Comparison of ENCODE assay signal across 14 mouse cellular contexts in the genomic region with DNA sequence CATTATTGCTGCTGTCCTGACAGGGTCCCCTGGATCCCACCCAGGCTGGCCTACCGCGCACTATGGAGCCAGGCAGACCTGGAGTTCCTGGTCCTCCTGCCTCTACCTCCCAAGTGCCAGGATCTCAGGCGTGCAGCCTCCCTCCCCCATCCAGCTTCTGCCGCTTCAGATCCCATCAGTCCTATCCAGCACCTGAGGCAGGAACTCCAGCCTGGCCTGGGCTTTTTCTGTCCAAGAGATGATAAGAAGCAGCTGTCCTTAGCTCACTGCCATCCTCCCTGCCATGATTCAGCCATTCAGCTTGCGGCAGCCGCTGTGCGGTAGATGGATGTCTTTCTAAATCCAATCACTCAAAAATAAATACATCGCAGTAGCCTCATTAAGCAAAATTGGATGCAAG. TPM values are rescaled to one million over a fixed set of nuclear protein-coding genes. Genes with fewer than 3 reads are reported as not detected.
DNase-seq lines count a peak whose midpoint lies in the region; ATAC-seq lines count a peak whose summit lies in the region.
"Had no signal": no experiment of that assay in that cellular context is flagged by ENCODE, and none has a peak within 500 bp of the region (broad histone marks: within the 10 kb centered on the region; RNA-seq: fewer than 3 reads in every experiment).

No protein-coding gene starts in this region.

- H3K4me3 ChIP-seq in forebrain, embryonic 13.5 days: no peak overlapping the region
- no peak overlapping the region for H3K4me3 ChIP-seq in forebrain, embryonic 14.5 days (ENCODE audit: low read depth, low read length)
- no peak overlapping the region for H3K4me3 ChIP-seq in neural tube, embryonic 11.5 days (ENCODE audit: low read depth, low read length)

- H3K4me1 ChIP-seq in forebrain, embryonic 13.5 days: peaks cover 17% of the 10 kb centered on the region
- peaks cover 7% of the 10 kb centered on the region for H3K4me1 ChIP-seq in forebrain, embryonic 14.5 days (ENCODE audit: control insufficient read depth, insufficient read depth, low read length)
- no peaks in the 10 kb centered on the region for H3K4me1 ChIP-seq in neural tube, embryonic 11.5 days (ENCODE audit: control insufficient read depth, insufficient read depth, low read length)

- 0 out of 2 replicates have a peak, but pooled peaks cover 3% of the 10 kb centered on the region for H3K27me3 ChIP-seq in forebrain, embryonic 13.5 days
- no peaks in the 10 kb centered on the region for H3K27me3 ChIP-seq in forebrain, embryonic 14.5 days (replicated peaks; ENCODE audit: control insufficient read depth, insufficient read depth, low read length)
- no peaks in the 10 kb centered on the region for H3K27me3 ChIP-seq in neural tube, embryonic 11.5 days (ENCODE audit: control insufficient read depth, insufficient read depth, low read length)

- DNase-seq in forebrain, embryonic 14.5 days (ENCODE audit: low spot score): no peak
- peak; percentile 17 for DNase-seq in neural tube, embryonic 11.5 days (ENCODE audit: low spot score)
- no peak for DNase-seq in neural tube, embryonic 10.5 days (ENCODE audit: extremely low spot score, low spot score)
- DNase-seq in mesoderm, embryonic 11.5 days (ENCODE audit: low read depth, low spot score): peak; percentile 5
- DNase-seq in spleen, postnatal 4 days (ENCODE audit: low spot score in 2 of 2): no peak
- DNase-seq: cerebellum, adult 11 months; kidney, postnatal 10 days; thymus, postnatal 36 days had no signal

- no peak overlapping the region for H3K27ac ChIP-seq in forebrain, embryonic 13.5 days
- H3K27ac ChIP-seq in forebrain, embryonic 14.5 days (ENCODE audit: low read depth, low read length): no peak overlapping the region
- H3K27ac ChIP-seq in neural tube, embryonic 11.5 days (ENCODE audit: low read depth, low read length): no peak overlapping the region

- no peak for ATAC-seq in forebrain, embryonic 13.5 days
- no peak for ATAC-seq in forebrain, embryonic 14.5 days
- ATAC-seq in neural tube, embryonic 11.5 days (ENCODE audit: insufficient read depth, low FRiP score, low TSS enrichment): no peak
- ATAC-seq in erythroblast, adult 5-6 weeks (replicated peaks; ENCODE audit: low FRiP score, poor library complexity, severe bottlenecking): no peak
- ATAC-seq: lung, postnatal 0 days had no signal

- H3K9ac ChIP-seq in forebrain, embryonic 13.5 days: no peak overlapping the region
- H3K9ac ChIP-seq in forebrain, embryonic 14.5 days (ENCODE audit: low read length): no peak overlapping the region; the same call in 1 of the 2 replicates
- H3K9ac ChIP-seq in neural tube, embryonic 11.5 days (ENCODE audit: low read length): no peak overlapping the region

- H3K36me3 ChIP-seq in forebrain, embryonic 13.5 days (ENCODE audit: poor library complexity, severe bottlenecking): no peaks in the 10 kb centered on the region
- no peaks in the 10 kb centered on the region for H3K36me3 ChIP-seq in forebrain, embryonic 14.5 days (ENCODE audit: control insufficient read depth, insufficient read depth, low read length)
- no peaks in the 10 kb centered on the region for H3K36me3 ChIP-seq in neural tube, embryonic 11.5 days (ENCODE audit: control insufficient read depth, insufficient read depth, low read length)

- H3K4me2 ChIP-seq in forebrain, embryonic 13.5 days: 0 out of 2 replicates have a peak overlapping the region, but pooled peaks have one; percentile 7
- no peak overlapping the region for H3K4me2 ChIP-seq in forebrain, embryonic 14.5 days (ENCODE audit: low read length)
- H3K4me2 ChIP-seq in neural tube, embryonic 11.5 days (ENCODE audit: low read depth): no peak overlapping the region

- no peaks in the 10 kb centered on the region for H3K9me3 ChIP-seq in forebrain, embryonic 13.5 days (replicated peaks)
- no peaks in the 10 kb centered on the region for H3K9me3 ChIP-seq in forebrain, embryonic 14.5 days (replicated peaks; ENCODE audit: control insufficient read depth, low read length)
- no peaks in the 10 kb centered on the region for H3K9me3 ChIP-seq in neural tube, embryonic 11.5 days (ENCODE audit: control insufficient read depth, low read length)

- 75% methylated on average over 8 of the region's 8 CpGs for WGBS in forebrain, embryonic 13.5 days
- 72% methylated on average over 8 of the region's 8 CpGs for WGBS in forebrain, embryonic 14.5 days
- WGBS in neural tube, embryonic 11.5 days: 80% methylated on average over 8 of the region's 8 CpGs

RNA-seq across cellular contexts. Expression of a gene that starts 35.1 kb away (rescaled TPM):
- 173 and 181 TPM in 2 replicates for polyA plus RNA-seq in forebrain, embryonic 13.5 days (2015; fragmentation: Nextera tagmentation; extraction: Ambion mirVana)
- polyA plus RNA-seq in forebrain, embryonic 14.5 days (2014; fragmentation: Nextera tagmentation; extraction: Ambion mirVana): 154 and 176 TPM in 2 replicates
- polyA plus RNA-seq in neural tube, embryonic 11.5 days (2014; fragmentation: Nextera tagmentation; extraction: Ambion mirVana): 168 and 187 TPM in 2 replicates
- 27.6 and 42.7 TPM in 2 replicates for total RNA-seq in erythroblast, adult 5-6 weeks (2015; ENCODE audit: low replicate concordance)
- 14.1 and 28.4 TPM in 2 replicates for total RNA-seq in erythroblast, adult 5-6 weeks (2017; ENCODE audit: low replicate concordance)

RNA-seq across cellular contexts. Expression of a gene that starts 41.7 kb away (rescaled TPM):
- polyA plus RNA-seq in forebrain, embryonic 13.5 days (2015; fragmentation: Nextera tagmentation; extraction: Ambion mirVana): 0.73 and 0.98 TPM in 2 replicates
- polyA plus RNA-seq in forebrain, embryonic 14.5 days (2014; fragmentation: Nextera tagmentation; extraction: Ambion mirVana): 0.25 and 0.62 TPM in 2 replicates
- 2.9 and 3.4 TPM in 2 replicates for polyA plus RNA-seq in neural tube, embryonic 11.5 days (2014; fragmentation: Nextera tagmentation; extraction: Ambion mirVana)
- not detected in 2 replicates for total RNA-seq in erythroblast, adult 5-6 weeks (2015; ENCODE audit: low replicate concordance)
- not detected in 2 replicates for total RNA-seq in erythroblast, adult 5-6 weeks (2017; ENCODE audit: low replicate concordance)
- total RNA-seq: hematopoietic stem cell, adult 5-6 weeks; liver, adult 2 months; monocyte, adult 5-6 weeks had no signal
- polyA plus RNA-seq: liver, adult 2 months had no signal

RNA-seq across cellular contexts. Expression of a gene that starts 58.6 kb away (rescaled TPM):
- 14.2 and 16.4 TPM in 2 replicates for polyA plus RNA-seq in forebrain, embryonic 13.5 days (2015; fragmentation: Nextera tagmentation; extraction: Ambion mirVana)
- polyA plus RNA-seq in forebrain, embryonic 14.5 days (2014; fragmentation: Nextera tagmentation; extraction: Ambion mirVana): 10.4 and 15.8 TPM in 2 replicates
- 9.8 TPM in 2 replicates for polyA plus RNA-seq in neural tube, embryonic 11.5 days (2014; fragmentation: Nextera tagmentation; extraction: Ambion mirVana)
- total RNA-seq in erythroblast, adult 5-6 weeks (2015; ENCODE audit: low replicate concordance): 2.1 and 7.1 TPM in 2 replicates
- total RNA-seq in erythroblast, adult 5-6 weeks (2017; ENCODE audit: low replicate concordance): 4.0 and 5.5 TPM in 2 replicates

Comparison
In these comparisons a context has a peak if more than half of its experiments do, and no peak if none do; other contexts are left out.
1. DNase-seq: peak in neural tube, embryonic 11.5 days (single experiment) and mesoderm, embryonic 11.5 days (single experiment); none in forebrain, embryonic 14.5 days (single experiment), neural tube, embryonic 10.5 days (single experiment) and spleen, postnatal 4 days (0 of 2).